Mouse (Mus musculus) retina, postnatal 7 days (tissue): ENCODE data around the gene Padi6.

ENCODE experiments used
- DNase-seq: peaks from one replicate; pipeline ENCODE4 v3.0.0-alpha.2; 2012; ENCODE audit warnings: low read depth, low spot score

Gene Padi6

GRCm38 (mm10) chr4:140684881-140685303 is 57.6 kb downstream of the Padi6 start:
- DNase-seq: no peak

- no peak for DNase-seq
These were observed 58.1 kb downstream of the Padi6 start for GRCm38 (mm10) chr4:140684141-140684871.

- DNase-seq: no peak
These were observed 58.8 kb downstream of the Padi6 start for GRCm38 (mm10) chr4:140683608-140684007.

GRCm38 (mm10) chr4:140680731-140681397 is 61.6 kb downstream of the Padi6 start:
- no peak for DNase-seq

- peak; percentile 74 for DNase-seq
These were observed 62.6 kb downstream of the Padi6 start for GRCm38 (mm10) chr4:140679723-140680380.

GRCm38 (mm10) chr4:140679038-140679437 is 63.4 kb downstream of the Padi6 start:
- no peak for DNase-seq
